ENCODE assay signal across 8 mouse cellular contexts in the genomic region with DNA sequence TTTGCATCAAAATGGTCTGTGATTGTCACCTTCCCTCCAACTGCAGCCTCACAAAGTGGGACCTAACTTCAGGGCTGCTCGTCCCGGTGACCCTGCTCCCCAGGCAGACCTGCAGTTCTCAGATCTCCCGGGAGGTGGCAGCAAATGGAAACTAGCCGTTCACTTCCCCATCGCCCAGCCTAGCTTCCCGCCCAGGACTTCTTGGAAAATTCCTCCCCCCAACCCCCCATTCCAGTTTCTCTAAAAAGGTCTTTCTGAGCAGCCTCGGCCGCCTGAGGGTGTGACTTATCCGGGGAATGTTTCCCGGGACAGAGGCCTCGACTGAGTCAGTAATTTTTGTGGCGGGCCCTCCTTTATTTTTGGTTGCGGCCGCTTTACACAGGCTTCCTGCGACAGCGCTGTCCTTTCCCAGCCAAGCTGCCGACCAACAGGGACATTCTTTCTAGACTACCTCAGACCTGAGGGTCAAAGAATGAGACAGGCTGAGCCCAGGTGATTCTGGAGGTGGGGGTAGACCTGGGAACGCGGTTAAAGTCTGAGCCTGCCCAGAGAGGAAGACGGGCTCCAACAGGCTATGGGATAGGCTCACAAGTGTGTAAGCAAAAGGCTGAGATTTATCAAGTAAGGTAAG. TPM values are rescaled to one million over a fixed set of nuclear protein-coding genes. Genes with fewer than 3 reads are reported as not detected.
DNase-seq lines count a peak whose midpoint lies in the region; ATAC-seq lines count a peak whose summit lies in the region.

No protein-coding gene starts in this region.

- no peaks in the 10 kb centered on the region for H3K9me3 ChIP-seq in hindbrain, embryonic 13.5 days

- 3% methylated on average over 20 of the region's 20 CpGs for WGBS in hindbrain, embryonic 13.5 days

- no peaks in the 10 kb centered on the region for H3K36me3 ChIP-seq in hindbrain, embryonic 13.5 days

- peak; percentile 95 for DNase-seq in NIH3T3 (ENCODE audit: low read depth)
- peak; percentile 91 to 94 for DNase-seq in cerebellum, postnatal 25 days
- peak; percentile 68 to 75 for DNase-seq in frontal cortex, postnatal 25 days (ENCODE audit: low spot score in 2 of 2)
- DNase-seq in layer of hippocampus, postnatal 36 days, result peak; percentile 77 to 82
- peak; percentile 93 for DNase-seq in lung, postnatal 36 days
- DNase-seq in retina, embryonic 14.5 days (ENCODE audit: low spot score), result peak; percentile 93
- DNase-seq in thymus, postnatal 36 days, result peak; percentile 66 to 79

- H3K27ac ChIP-seq in hindbrain, embryonic 13.5 days, result no peak overlapping the region

- no peaks in the 10 kb centered on the region; the same call in 1 of the 2 replicates for H3K4me1 ChIP-seq in hindbrain, embryonic 13.5 days (replicated peaks)

- peak overlapping the region; percentile 65 for H3K4me2 ChIP-seq in hindbrain, embryonic 13.5 days

- H3K4me3 ChIP-seq in hindbrain, embryonic 13.5 days, result peak overlapping the region; percentile 45

- peak; percentile 76; the same call in 1 of the 2 replicates for ATAC-seq in hindbrain, embryonic 13.5 days (ENCODE audit: low FRiP score)

- peaks cover 4% of the 10 kb centered on the region; the same call in 1 of the 2 replicates for H3K27me3 ChIP-seq in hindbrain, embryonic 13.5 days

- H3K9ac ChIP-seq in hindbrain, embryonic 13.5 days, result peak overlapping the region; percentile 62

RNA-seq across cellular contexts. Expression of a gene that starts 44.4 kb away (rescaled TPM):
- 17.0 and 21.5 TPM in 2 replicates for polyA plus RNA-seq in hindbrain, embryonic 13.5 days (2015; fragmentation: Nextera tagmentation; extraction: Ambion mirVana)
- 10 to 100 TPM; 39.9 to 55.1 TPM for total RNA-seq in layer of hippocampus, postnatal 36 days (2021)

RNA-seq across cellular contexts. Expression of a gene that starts 44.7 kb away (rescaled TPM):
- polyA plus RNA-seq in hindbrain, embryonic 13.5 days (2015; fragmentation: Nextera tagmentation; extraction: Ambion mirVana), result not detected in 2 replicates
- not detected for total RNA-seq in layer of hippocampus, postnatal 36 days (2021)
